Mouse (Mus musculus) brain, adult 2 months (tissue): ENCODE measurements at regions not wholly inside any gene's neighbourhood (a gene's known extent, or its start where the extent isn't known, plus 50 kb on each side); places are given as distances from the start of the nearest gene placed in this dataset.

Experiments used
- DNase-seq: peaks from one replicate; pipeline ENCODE4 v3.0.0; 2011; ENCODE audit warnings: low read depth, low spot score

DNA sequence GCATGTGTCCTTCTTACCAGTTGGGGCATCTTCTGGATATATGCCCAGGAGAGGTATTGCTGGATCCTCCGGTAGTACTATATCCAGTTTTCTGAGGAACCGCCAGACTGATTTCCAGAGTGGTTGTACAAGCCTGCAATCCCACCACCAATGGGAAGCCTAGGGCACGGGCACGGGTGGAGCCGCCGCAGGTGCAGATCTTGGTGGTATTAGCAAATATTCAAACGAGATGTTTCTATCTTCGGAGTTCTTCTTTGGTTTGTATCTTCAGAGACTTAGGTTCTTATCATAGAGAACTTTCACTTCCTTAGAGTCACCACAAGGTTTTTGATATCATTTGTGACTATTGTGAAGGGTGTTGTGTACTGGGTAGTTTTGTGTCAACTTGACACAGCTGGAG, 103.1 kb downstream of the Btbd35f12 start:
- DNase-seq, result peak; percentile 55
